Mouse (Mus musculus): Measurements from ENCODE around the gene Tex22.

- TF ChIP-seq CTCF (IDR thresholded peaks at IDR 0.05) (no peak), POLR2A (IDR thresholded peaks at IDR 0.05; ENCODE audit: insufficient read depth, low read depth, low read length) (no peak)
Observed at GRCm38 (mm10) chr12:113042543-113042942, 31.8 kb upstream of the Tex22 start.

All from heart, adult 2 months (tissue).